8 mouse cellular contexts compared by ENCODE assay signal in genomic region chr11:71749671-71750070, GRCm38 (mm10). TPM values are rescaled to one million over a fixed set of nuclear protein-coding genes. Genes with fewer than 3 reads are reported as not detected.
DNase-seq lines count a peak whose midpoint lies in the region; ATAC-seq and TF ChIP-seq lines count a peak whose summit lies in the region.

Wscd1 (plus strand) TSS chr11:71749920.

- no peak for DNase-seq in lung, postnatal 36 days
- peak; percentile 65 for DNase-seq in embryo, embryonic 10 days (ENCODE audit: low spot score)
- peak; percentile 59 for DNase-seq in hindbrain, embryonic 10.5 days (ENCODE audit: low spot score)
- no peak for DNase-seq in testis, postnatal 10 days (ENCODE audit: low spot score)

- TF ChIP-seq POLR2A in olfactory bulb, adult 2 months (IDR thresholded peaks at IDR 0.05; ENCODE audit: insufficient read depth, low read depth, low read length), result no peak

- peak; percentile 64 for TF ChIP-seq CTCF in olfactory bulb, adult 2 months (IDR thresholded peaks at IDR 0.05; ENCODE audit: insufficient read depth, low read depth, low read length)

- no peak within 1 kb of the TSS for H3K27ac ChIP-seq in lung, embryonic 15.5 days
- H3K27ac ChIP-seq in hindbrain, embryonic 10.5 days, result peak within 1 kb of the TSS; percentile 97
- H3K27ac ChIP-seq in limb, embryonic 12.5 days, result no peak within 1 kb of the TSS
- H3K27ac ChIP-seq in olfactory bulb, adult 2 months (ENCODE audit: insufficient read depth, low read depth, low read length), result peak within 1 kb of the TSS; percentile 43; the same call in 1 of the 2 replicates

- H3K36me3 ChIP-seq in lung, embryonic 15.5 days, result no peaks in the 10 kb centered on the region
- no peaks in the 10 kb centered on the region for H3K36me3 ChIP-seq in hindbrain, embryonic 10.5 days
- no peaks in the 10 kb centered on the region for H3K36me3 ChIP-seq in limb, embryonic 12.5 days

- no peak for ATAC-seq in lung, embryonic 15.5 days (ENCODE audit: borderline replicate concordance, extremely low read depth, low FRiP score, low TSS enrichment)
- no peak; the same call in 1 of the 2 replicates for ATAC-seq in limb, embryonic 12.5 days (ENCODE audit: insufficient number of reproducible peaks, insufficient read depth, low FRiP score, low TSS enrichment, low read depth)
- no peak for ATAC-seq in megakaryocyte-erythroid progenitor cell, adult 5-6 weeks (replicated peaks; ENCODE audit: low FRiP score, low TSS enrichment, poor library complexity, severe bottlenecking)

- H3K27me3 ChIP-seq in lung, embryonic 15.5 days, result peaks cover 41% of the 10 kb centered on the region
- H3K27me3 ChIP-seq in hindbrain, embryonic 10.5 days (ENCODE audit: insufficient read depth, poor library complexity, severe bottlenecking), result peaks cover 34% of the 10 kb centered on the region
- peaks cover 56% of the 10 kb centered on the region for H3K27me3 ChIP-seq in limb, embryonic 12.5 days

- WGBS in lung, embryonic 15.5 days, result 12% methylated on average over 5 of the region's 5 CpGs
- 5% methylated on average over 5 of the region's 5 CpGs for WGBS in hindbrain, embryonic 10.5 days
- WGBS in limb, embryonic 12.5 days, result 7% methylated on average over 5 of the region's 5 CpGs
- WGBS in olfactory bulb, adult 2 months, result 7% methylated on average over 5 of the region's 5 CpGs

- H3K4me2 ChIP-seq in lung, embryonic 15.5 days, result peak within 1 kb of the TSS; percentile 84
- peak within 1 kb of the TSS; percentile 96 for H3K4me2 ChIP-seq in limb, embryonic 12.5 days

- peak within 1 kb of the TSS; percentile 54 for H3K4me3 ChIP-seq in lung, embryonic 15.5 days
- H3K4me3 ChIP-seq in hindbrain, embryonic 10.5 days, result peak within 1 kb of the TSS; percentile 91
- peak within 1 kb of the TSS; percentile 57 for H3K4me3 ChIP-seq in limb, embryonic 12.5 days (replicated peaks)
- peak within 1 kb of the TSS; percentile 63 for H3K4me3 ChIP-seq in olfactory bulb, adult 2 months (ENCODE audit: insufficient read depth, low read depth, low read length)

- H3K9ac ChIP-seq in lung, embryonic 15.5 days, result peak within 1 kb of the TSS; percentile 47; the same call in 1 of the 2 replicates
- H3K9ac ChIP-seq in limb, embryonic 12.5 days (replicated peaks), result no peak within 1 kb of the TSS

- 0 out of 2 replicates have a peak, but pooled peaks cover 8% of the 10 kb centered on the region for H3K4me1 ChIP-seq in lung, embryonic 15.5 days
- peaks cover 68% of the 10 kb centered on the region for H3K4me1 ChIP-seq in hindbrain, embryonic 10.5 days (replicated peaks)
- H3K4me1 ChIP-seq in limb, embryonic 12.5 days (replicated peaks), result peaks cover 7% of the 10 kb centered on the region; the same call in 1 of the 2 replicates
- H3K4me1 ChIP-seq in olfactory bulb, adult 2 months (ENCODE audit: control insufficient read depth, insufficient read depth, low read length), result peaks cover 10% of the 10 kb centered on the region

- no peaks in the 10 kb centered on the region for H3K9me3 ChIP-seq in lung, embryonic 15.5 days
- H3K9me3 ChIP-seq in hindbrain, embryonic 10.5 days, result no peaks in the 10 kb centered on the region
- no peaks in the 10 kb centered on the region for H3K9me3 ChIP-seq in limb, embryonic 12.5 days

RNA-seq across cellular contexts. Expression of gene Wscd1, which starts in this region (rescaled TPM):
- 11.3 and 11.6 TPM in 2 replicates for polyA plus RNA-seq in lung, embryonic 15.5 days (2015; fragmentation: Nextera tagmentation; extraction: Ambion mirVana)
- polyA plus RNA-seq in hindbrain, embryonic 10.5 days (2016; fragmentation: Nextera tagmentation; extraction: Ambion mirVana), result 52.4 and 69.5 TPM in 2 replicates
- 1.8 and 2.2 TPM in 2 replicates for polyA plus RNA-seq in limb, embryonic 12.5 days (2016; fragmentation: Nextera tagmentation; extraction: Ambion mirVana)
- polyA plus RNA-seq in olfactory bulb, adult 2 months (2012; ENCODE audit: insufficient read depth, insufficient read length, low replicate concordance, missing spikeins), result not detected in 2 replicates
- not detected in 2 replicates for total RNA-seq in megakaryocyte-erythroid progenitor cell, adult 5-6 weeks (2014; fragmentation: Nextera tagmentation)
- not detected in 2 replicates for total RNA-seq in megakaryocyte-erythroid progenitor cell, adult 5-6 weeks (2017)

Comparison
In these comparisons a context has a peak if more than half of its experiments do, and no peak if none do; other contexts are left out.
1. H3K27ac ChIP-seq: peak in hindbrain, embryonic 10.5 days (single experiment) and olfactory bulb, adult 2 months (single experiment); none in lung, embryonic 15.5 days (single experiment) and limb, embryonic 12.5 days (single experiment).
2. DNase-seq: peak in embryo, embryonic 10 days (single experiment) and hindbrain, embryonic 10.5 days (single experiment); none in lung, postnatal 36 days (single experiment) and testis, postnatal 10 days (single experiment).
3. Peak in every context shown above with its lines, with median percentiles within 50 percentile points of each other: H3K4me3 ChIP-seq.